Mouse (Mus musculus) ovary, postnatal 10 days (tissue): ENCODE results near the gene Ubtf.

ENCODE experiments used
- DNase-seq: peaks from one replicate; pipeline ENCODE4 v3.0.0; 2022; ENCODE audit warnings: low spot score

Ubtf gene

GRCm38 (mm10) chr11:102317901-102318575 lies 1.5 kb downstream of the Ubtf start:
- peak; percentile 55 for DNase-seq

- DNase-seq: peak; percentile 33
These were observed 2.1 kb downstream of the Ubtf start for GRCm38 (mm10) chr11:102317298-102317900.

DNA sequence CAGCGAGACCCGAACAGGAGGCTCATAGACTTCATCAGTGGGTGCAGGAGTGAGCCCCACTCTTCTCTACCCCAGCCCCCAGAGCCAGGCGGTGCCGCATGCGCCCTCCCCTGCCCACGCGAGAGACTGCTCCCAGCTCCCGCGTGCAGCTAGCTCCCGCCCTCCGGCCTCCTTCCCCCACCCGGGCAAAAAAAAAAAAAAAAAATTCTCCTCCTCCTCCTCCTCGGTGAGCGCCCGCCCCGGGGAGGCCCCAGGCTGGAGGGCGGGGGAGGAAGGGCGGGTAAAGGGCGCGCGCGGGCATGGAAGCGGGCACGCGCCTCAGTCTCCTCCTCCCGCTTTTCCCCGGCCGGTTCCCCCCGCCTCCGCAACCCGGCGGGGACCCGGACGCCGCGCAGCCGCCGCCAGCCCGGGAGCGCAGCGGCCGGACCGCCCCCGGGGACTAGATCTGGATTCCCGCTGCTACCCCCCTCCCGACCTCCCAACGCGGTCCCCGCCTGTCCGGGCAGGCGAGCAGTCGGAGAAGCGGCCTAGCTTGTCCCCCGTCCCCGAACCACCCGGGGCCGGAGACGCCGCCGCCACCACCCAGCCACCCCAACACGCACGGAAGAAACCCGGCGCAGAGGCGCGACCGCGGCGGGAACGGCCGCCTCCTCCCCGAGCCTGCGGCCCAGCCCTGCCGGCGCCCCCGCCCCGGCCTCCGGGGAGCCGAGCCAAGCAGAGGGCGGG lies 2.8 kb downstream of the Ubtf start:
- DNase-seq: peak; percentile 77

GRCm38 (mm10) chr11:102315690-102316571 lies 3.6 kb downstream of the Ubtf start:
- DNase-seq: no peak

- no peak for DNase-seq
These were observed 5.2 kb downstream of the Ubtf start for GRCm38 (mm10) chr11:102314321-102314720.

- DNase-seq: no peak
These were observed 7.0 kb downstream of the Ubtf start for GRCm38 (mm10) chr11:102312586-102312985.

- DNase-seq: no peak
These were observed 7.6 kb downstream of the Ubtf start for GRCm38 (mm10) chr11:102311966-102312365.

- no peak for DNase-seq
These were observed 8.5 kb downstream of the Ubtf start for GRCm38 (mm10) chr11:102310768-102311695.

DNA sequence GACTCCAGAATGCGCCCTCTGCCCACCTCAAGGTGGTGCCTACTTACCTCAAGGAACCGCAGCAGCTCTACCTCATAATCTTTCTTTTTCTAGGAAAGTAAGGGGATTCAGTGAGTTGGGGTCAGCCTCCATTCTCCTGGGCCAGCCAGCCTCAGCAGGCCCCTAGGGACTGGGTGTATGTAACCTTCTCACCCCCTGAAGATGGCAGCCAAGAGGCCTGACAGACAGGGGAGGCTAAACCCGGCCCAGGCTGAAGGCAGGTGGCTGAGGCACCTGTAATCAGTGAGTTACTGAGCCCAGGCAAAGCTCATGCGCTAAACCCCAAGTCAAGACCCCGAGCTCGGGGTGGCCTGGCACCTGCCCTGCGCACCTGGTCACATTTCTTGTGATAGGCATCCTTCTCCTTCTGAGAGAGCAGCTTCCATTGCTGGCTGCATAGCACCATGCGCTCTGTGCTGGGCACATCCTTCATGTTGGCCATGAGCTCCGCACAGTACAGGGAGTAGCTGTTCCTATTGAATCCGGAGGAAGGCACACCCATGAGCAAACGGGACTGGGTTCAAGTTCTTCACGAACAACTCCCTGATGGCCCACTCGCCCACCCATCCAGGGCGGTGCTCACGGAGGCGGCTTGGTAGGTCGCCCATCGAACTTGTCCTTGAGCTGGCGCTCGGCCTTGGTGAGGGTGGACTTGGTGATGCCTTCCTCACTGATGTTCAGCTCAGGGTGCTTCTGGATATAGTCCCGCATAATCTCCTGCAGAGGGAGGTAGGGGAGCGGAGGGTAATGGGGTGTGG lies 9.5 kb downstream of the Ubtf start:
- no peak for DNase-seq

- peak; percentile 94 for DNase-seq
These were observed 10.6 kb downstream of the Ubtf start for GRCm38 (mm10) chr11:102308979-102309378.

DNA sequence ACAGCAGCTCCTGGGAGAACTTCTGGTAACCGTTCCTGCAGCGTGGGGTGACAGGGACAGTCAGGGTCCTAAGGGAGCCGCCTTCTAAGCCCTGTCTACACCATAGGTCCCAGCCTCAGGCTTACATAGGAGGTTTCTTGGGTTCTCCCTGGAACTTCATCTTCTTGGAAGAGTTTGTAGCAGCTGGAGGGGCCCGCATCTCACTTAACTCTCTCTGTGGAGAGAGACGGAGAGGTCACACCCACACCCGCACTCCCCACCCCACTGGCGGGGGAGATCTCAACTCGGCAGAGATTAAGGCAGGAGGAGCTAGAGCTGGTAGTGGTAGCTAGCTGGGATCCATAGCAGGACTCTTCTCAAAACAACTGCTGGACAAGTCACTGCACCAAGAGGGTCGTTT lies 11.4 kb downstream of the Ubtf start:
- no peak for DNase-seq

GRCm38 (mm10) chr11:102305359-102305758 lies 14.2 kb downstream of the Ubtf start:
- no peak for DNase-seq

GRCm38 (mm10) chr11:102304141-102304540 lies 15.4 kb downstream of the Ubtf start:
- DNase-seq: no peak

GRCm38 (mm10) chr11:102299839-102300238 lies 19.7 kb downstream of the Ubtf start:
- DNase-seq: no peak

DNA sequence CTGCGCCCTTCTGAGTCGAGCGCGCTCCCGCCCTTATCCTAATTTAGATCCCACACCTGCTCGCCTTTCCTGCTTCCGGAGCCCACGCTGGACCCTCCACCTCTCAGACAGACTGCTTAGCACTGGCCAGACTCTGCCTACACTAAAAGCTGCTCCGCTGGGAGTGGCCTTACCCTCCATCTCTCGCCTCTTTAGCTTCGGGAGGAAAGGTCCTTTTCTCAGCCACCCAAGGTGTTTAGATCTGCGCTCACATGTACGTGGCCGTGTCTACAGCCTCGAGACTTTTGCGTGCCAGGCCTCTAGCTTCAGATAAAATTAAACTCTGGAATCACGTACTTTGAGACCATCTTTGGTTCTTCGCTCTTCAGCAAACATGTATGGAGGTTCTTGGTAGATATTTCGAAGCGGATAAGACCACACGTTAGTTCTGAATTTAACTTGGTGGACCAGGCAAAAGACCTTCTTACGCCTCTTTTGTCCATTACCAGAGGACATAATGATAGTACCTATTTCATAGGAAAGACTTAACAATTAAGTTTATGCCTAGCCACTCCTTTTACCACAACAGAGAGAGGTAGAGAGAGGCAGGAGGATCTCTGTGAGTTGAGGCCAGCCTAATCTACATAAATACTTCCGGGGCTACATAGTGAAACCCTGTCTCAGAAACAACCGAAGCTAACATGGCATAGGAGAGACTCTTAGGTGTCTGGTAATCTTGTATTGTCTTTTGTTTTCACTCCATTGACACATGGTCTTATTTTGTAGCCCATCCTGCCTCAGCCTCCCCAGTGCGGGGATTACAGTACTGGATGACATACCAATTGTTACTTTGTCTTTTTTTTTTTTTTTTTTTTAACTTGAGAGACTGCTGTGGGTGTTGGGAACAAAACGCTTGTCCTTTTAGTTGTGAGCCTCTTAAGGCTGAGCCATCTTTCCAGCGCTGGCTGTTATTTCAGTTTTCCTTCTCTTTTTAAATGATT lies 21.7 kb downstream of the Ubtf start:
- DNase-seq: no peak

DNA sequence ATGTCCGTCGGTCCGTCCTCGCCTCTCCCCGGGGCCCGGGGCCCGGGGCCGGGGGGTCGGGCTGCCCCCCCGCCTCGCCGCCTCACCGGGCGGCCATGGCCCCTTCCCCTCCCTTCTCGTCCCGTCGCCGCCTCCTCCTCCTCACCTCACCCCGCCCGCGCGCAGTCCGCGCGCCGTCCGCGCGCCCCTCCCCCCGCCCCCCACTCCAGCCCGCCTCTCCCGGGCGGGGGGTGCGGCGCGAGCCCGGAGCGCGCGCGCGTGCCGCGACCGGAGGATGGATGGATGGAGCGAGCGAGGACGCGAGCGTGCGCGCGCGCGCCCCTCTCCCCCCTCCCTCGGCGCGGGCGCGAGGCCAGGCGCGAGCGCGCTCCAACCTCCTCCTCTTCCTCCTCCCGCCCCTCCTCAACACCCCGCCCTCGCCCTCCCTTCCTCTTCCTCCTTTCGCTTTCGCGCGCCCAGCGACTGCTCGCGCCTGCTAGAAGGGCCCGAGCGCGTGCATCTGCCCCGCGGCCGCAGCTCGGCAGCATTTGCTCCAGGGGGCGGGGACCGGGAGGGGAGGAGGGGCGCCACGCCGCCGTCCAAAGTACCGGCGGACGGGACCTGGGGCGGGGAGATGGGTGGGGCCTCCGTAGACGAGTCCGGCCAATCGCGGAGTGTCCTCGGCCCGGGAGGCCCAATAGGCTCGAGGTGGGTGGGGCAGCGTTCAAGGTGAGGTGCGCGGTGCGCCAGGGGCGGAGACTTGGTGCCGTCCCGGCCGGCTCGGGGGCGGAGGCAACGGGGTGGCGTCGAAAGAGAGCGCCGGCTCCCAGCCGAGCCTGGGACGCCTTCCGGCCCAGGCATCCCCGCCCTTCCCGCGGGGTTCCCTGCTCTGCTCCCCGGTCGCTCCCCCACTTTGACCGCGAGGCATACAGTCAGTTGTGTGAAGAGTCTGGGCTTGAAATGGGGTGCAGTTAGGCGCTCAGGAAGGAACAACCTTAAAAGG lies 22.8 kb downstream of the Ubtf start, which contains the start of gene Atxn7l3:
TSS of gene Atxn7l3 (minus strand) at position 141 of the 982 bp plus-strand sequence.
- DNase-seq: peak; percentile 89

GRCm38 (mm10) chr11:102295598-102296471 lies 23.7 kb downstream of the Ubtf start:
- DNase-seq: peak; percentile 54
